Mouse (Mus musculus) intestine, embryonic 15.5 days (tissue): Measurements from ENCODE around the gene 9330161L09Rik. TPM values are rescaled to one million over a fixed set of nuclear protein-coding genes. Genes with fewer than 3 reads are reported as not detected.
A peak's percentile ranks its signal among the peaks of the same experiment; 100 is the strongest.

Experiments used
- ATAC-seq: fragments of 200-750 bp; cut with Nextera tagmentation; 2 replicates; pipeline ENCODE4 v1.8.0; 2017; ENCODE audit warnings: moderate TSS enrichment, moderate library complexity
- H3K27ac ChIP-seq: fragments of 300-500 bp; sonication (generic); 2 replicates; pipeline ENCODE4 v1.5.1; 2015; ENCODE audit warnings: mild to moderate bottlenecking, inconsistent platforms
- H3K27me3 ChIP-seq: fragments of 300-500 bp; sonication (generic); replicated peaks from 2 replicates; pipeline ENCODE4 v1.6.1; 2015; ENCODE audit warnings: inconsistent platforms
- H3K36me3 ChIP-seq: fragments of 300-500 bp; sonication (generic); 2 replicates; pipeline ENCODE4 v1.6.1; 2015; ENCODE audit warnings: inconsistent platforms
- H3K4me1 ChIP-seq: fragments of 300-500 bp; sonication (generic); replicated peaks from 2 replicates; pipeline ENCODE4 v1.6.1; 2015; ENCODE audit warnings: inconsistent platforms
- H3K4me2 ChIP-seq: fragments of 300-500 bp; sonication (generic); replicated peaks from 2 replicates; pipeline ENCODE4 v1.6.1; 2015; ENCODE audit warnings: mild to moderate bottlenecking, inconsistent platforms
- H3K4me3 ChIP-seq: fragments of 300-500 bp; sonication (generic); replicated peaks from 2 replicates; pipeline ENCODE4 v1.5.1; 2015; ENCODE audit warnings: inconsistent platforms
- H3K9ac ChIP-seq: fragments of 300-500 bp; sonication (generic); 2 replicates; pipeline ENCODE4 v1.6.1; 2015; ENCODE audit warnings: inconsistent platforms
- H3K9me3 ChIP-seq: fragments of 300-500 bp; sonication (generic); 2 replicates; pipeline ENCODE4 v1.6.1; 2016; ENCODE audit warnings: inconsistent platforms
- WGBS: fragments of 180-500 bp; shearing (Covaris S2); methylation state at CpG from one replicate; pipeline ENCODE4 v1.1.7; 2015; 5-methylcytosine and 5-hydroxymethylcytosine counted together
- polyA plus RNA-seq: library from polyadenylated mRNA; unstranded; fragments of >200 nt; fragmentation: Nextera tagmentation; extraction: Ambion mirVana; gene quantifications from 2 replicates; pipeline ENCODE4 v1.2.1, GENCODE M21; 2015

The 9330161L09Rik gene
- polyA plus RNA-seq, 1 experiment from 2014 or later: 0.48 TPM

GRCm38 (mm10) chr12:103380226-103380625, 27.4 kb downstream of the 9330161L09Rik start:
- H3K4me2 ChIP-seq: no peak overlapping the region
- no peaks in the 10 kb centered on the region for H3K36me3 ChIP-seq
- no peak for ATAC-seq
- H3K9ac ChIP-seq: no peak overlapping the region
- no peak overlapping the region for H3K27ac ChIP-seq
- no peaks in the 10 kb centered on the region for H3K9me3 ChIP-seq
- H3K4me3 ChIP-seq: no peak overlapping the region
- no peaks in the 10 kb centered on the region for H3K27me3 ChIP-seq
- no peaks in the 10 kb centered on the region for H3K4me1 ChIP-seq
- WGBS: 80% methylated on average over 4 of the region's 4 CpGs

DNA sequence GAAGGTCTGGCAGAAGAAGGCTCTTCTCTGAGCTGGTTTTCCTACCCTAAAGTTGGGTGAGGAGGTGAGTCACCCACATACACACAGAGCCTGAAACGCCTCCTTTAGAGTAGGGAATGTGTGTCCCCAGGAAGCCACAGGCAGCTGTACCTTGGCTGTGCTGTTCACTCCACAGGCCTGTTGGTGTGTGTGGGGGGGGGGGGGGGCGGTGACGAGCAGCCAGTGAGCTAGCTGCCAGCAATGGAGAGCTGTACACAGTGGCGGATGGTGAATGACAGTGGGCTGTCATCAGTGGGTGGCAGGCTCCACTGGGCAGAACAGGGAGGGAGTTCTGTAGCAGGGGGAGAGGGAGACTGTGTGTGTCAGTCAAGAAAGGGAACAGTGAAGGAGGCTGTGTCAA, 30.8 kb downstream of the 9330161L09Rik start:
- no peaks in the 10 kb centered on the region for H3K27me3 ChIP-seq
- no peak overlapping the region for H3K4me2 ChIP-seq
- no peak for ATAC-seq
- no peaks in the 10 kb centered on the region for H3K4me1 ChIP-seq
- H3K36me3 ChIP-seq: no peaks in the 10 kb centered on the region
- no peak overlapping the region for H3K27ac ChIP-seq
- H3K9ac ChIP-seq: no peak overlapping the region
- no peaks in the 10 kb centered on the region for H3K9me3 ChIP-seq
- no peak overlapping the region for H3K4me3 ChIP-seq
- WGBS: 59% methylated on average over 3 of the region's 4 CpGs

DNA sequence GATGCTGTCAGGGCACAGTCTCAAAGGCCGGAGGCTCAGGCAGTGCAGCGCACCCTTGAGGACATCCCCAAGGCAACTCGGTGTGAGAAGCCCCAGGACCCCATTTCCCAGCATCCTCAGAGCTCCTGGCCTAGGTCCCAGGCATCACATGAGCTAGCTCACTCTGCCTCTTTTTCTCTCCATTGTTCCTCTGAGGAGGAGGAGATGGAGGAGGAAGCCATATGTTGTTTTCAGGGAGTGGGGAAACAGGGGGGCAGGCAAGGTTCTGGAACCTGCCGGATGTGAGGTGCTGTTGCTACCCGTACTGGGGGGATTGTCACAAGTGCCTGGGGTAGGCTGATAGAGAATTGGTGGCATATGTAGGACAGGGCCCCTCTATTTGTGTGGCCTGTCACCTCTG, 31.5 kb downstream of the 9330161L09Rik start:
- no peak overlapping the region for H3K27ac ChIP-seq
- WGBS: 65% methylated on average over 5 of the region's 5 CpGs

DNA sequence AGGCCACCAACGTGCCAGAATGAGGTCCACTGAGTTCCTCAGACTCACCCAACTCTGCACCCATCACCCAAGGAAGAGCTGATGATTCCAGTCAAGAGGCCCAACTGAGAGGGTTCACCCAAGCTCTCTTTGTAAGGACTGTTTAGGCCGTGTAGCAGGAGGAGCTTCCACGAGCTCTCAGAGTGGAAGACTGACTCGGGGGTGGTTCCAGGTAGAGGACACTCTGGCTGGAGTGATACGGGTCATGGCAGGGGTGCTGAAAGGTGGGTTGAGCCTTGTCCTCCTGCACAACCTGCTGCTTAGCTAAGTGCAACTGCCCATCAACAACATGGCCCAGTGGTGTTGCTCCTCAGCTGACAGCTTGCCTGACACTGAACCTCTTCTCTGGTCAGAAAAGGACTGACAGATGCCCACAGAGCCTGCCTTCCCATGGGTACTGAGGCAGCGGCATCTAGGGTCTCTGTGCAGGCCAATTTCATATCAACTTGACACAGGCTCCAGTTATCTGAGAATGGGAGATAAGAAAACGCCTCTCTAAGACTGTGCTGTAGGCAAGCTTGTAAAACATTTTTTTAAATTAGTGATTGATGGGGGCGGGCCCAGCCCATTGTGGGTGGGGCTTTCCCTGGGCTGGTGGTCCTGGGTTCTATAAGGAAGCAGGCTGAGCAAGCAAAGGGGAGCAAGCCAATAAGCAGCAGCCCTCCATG, 33.9 kb downstream of the 9330161L09Rik start:
- Histone ChIP-seq H3K27ac (no peak overlapping the region), H3K4me3 (no peak overlapping the region), H3K36me3 (no peaks in the 10 kb centered on the region), H3K9ac (no peak overlapping the region), H3K27me3 (no peaks in the 10 kb centered on the region), H3K9me3 (no peaks in the 10 kb centered on the region), H3K4me1 (no peaks in the 10 kb centered on the region), H3K4me2 (no peak overlapping the region)
- WGBS: 60% methylated on average over 8 of the region's 8 CpGs
- ATAC-seq: no peak

More for the DNA sequence above, 31.5 kb downstream of the 9330161L09Rik start:
- H3K4me3 ChIP-seq: no peak overlapping the region
- no peaks in the 10 kb centered on the region for H3K4me1 ChIP-seq
- no peaks in the 10 kb centered on the region for H3K9me3 ChIP-seq
- no peak overlapping the region for H3K9ac ChIP-seq
- H3K36me3 ChIP-seq: no peaks in the 10 kb centered on the region
- no peak overlapping the region for H3K4me2 ChIP-seq
- H3K27me3 ChIP-seq: no peaks in the 10 kb centered on the region
- ATAC-seq: no peak

- Histone ChIP-seq H3K9me3 (no peaks in the 10 kb centered on the region), H3K27ac (no peak overlapping the region), H3K4me2 (no peak overlapping the region), H3K36me3 (no peaks in the 10 kb centered on the region), H3K4me1 (no peaks in the 10 kb centered on the region), H3K27me3 (no peaks in the 10 kb centered on the region), H3K4me3 (no peak overlapping the region), H3K9ac (no peak overlapping the region)
- WGBS: 26% methylated on average over 6 of the region's 6 CpGs
- ATAC-seq: no peak
Measured at GRCm38 (mm10) chr12:103371711-103372110, 35.9 kb downstream of the 9330161L09Rik start.

DNA sequence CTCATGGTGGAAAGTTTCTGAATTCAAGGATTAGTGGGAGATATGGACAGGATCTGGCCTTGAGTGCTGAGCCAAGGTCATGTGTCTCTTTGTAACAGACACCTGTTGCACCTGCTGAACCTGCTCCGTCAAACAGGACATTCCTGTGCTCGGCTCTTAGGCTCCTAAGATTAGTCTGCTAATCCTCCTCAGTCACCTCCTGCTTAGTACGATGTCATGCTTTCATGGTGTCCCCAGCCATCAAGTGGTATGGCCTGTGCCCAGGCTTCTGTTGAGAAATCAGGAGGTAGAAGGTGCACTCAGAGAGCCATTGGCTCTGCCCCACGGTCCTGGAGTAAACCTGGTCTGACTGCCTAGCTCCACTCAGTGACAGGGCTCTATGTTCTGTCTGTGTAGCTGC, 36.8 kb downstream of the 9330161L09Rik start:
- Histone ChIP-seq H3K36me3 (no peaks in the 10 kb centered on the region), H3K4me2 (no peak overlapping the region), H3K4me1 (no peaks in the 10 kb centered on the region), H3K27me3 (no peaks in the 10 kb centered on the region), H3K9me3 (no peaks in the 10 kb centered on the region), H3K27ac (no peak overlapping the region), H3K9ac (no peak overlapping the region), H3K4me3 (no peak overlapping the region)
- 70% methylated on average over 4 of the region's 4 CpGs for WGBS
- no peak for ATAC-seq

DNA sequence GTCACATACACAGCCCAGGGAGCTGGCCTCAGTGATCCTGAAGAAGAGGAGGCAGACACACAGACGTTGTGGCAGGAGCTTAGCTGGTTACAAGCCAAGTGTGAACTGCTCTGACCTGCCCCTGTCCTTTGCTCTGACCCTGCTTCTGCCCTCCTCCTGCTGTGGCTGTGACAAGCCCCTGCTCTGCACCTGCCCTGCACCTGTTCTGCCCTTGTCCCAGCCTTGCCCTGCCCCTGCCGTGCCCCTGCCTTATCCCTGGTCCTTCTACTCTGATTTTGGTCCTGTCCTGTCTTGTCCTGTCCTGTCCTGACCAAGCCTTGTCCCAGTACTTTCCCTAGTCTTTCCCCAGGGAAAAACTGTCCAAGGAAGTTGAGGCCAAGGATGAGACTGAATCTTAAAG, 38.8 kb downstream of the 9330161L09Rik start:
- Histone ChIP-seq H3K27me3 (no peaks in the 10 kb centered on the region), H3K9me3 (no peaks in the 10 kb centered on the region), H3K9ac (no peak overlapping the region), H3K4me3 (no peak overlapping the region), H3K4me1 (no peaks in the 10 kb centered on the region), H3K27ac (no peak overlapping the region), H3K36me3 (no peaks in the 10 kb centered on the region), H3K4me2 (no peak overlapping the region)
- WGBS: 41% methylated on average over 2 of the region's 2 CpGs
- no peak for ATAC-seq

DNA sequence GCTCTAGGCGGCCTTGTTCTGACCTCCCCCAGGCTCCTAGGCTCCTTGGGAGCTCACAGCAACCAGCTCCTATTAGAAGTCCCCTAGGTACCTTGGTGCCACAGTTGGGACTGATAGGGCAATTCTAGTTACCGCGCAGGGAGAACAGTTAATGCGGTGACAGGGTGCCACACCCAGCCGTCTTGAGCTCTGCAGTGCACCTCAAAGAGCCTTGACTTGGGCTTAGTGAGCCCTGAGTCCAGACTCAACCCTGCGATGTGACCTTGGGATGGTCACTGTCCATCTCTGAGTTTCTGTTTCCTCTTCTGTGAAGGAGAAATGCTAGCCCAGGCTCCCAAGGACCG, 39.3 kb downstream of the 9330161L09Rik start:
- H3K4me1 ChIP-seq: no peaks in the 10 kb centered on the region
- H3K4me2 ChIP-seq: peak overlapping the region; percentile 10; the same call in 1 of the 2 replicates
- 78% methylated on average over 7 of the region's 7 CpGs for WGBS
- H3K27me3 ChIP-seq: no peaks in the 10 kb centered on the region
- no peaks in the 10 kb centered on the region for H3K36me3 ChIP-seq
- H3K4me3 ChIP-seq: no peak overlapping the region
- peak; percentile 44; the same call in 1 of the 2 replicates for ATAC-seq
- H3K27ac ChIP-seq: no peak overlapping the region
- no peaks in the 10 kb centered on the region for H3K9me3 ChIP-seq
- no peak overlapping the region for H3K9ac ChIP-seq

DNA sequence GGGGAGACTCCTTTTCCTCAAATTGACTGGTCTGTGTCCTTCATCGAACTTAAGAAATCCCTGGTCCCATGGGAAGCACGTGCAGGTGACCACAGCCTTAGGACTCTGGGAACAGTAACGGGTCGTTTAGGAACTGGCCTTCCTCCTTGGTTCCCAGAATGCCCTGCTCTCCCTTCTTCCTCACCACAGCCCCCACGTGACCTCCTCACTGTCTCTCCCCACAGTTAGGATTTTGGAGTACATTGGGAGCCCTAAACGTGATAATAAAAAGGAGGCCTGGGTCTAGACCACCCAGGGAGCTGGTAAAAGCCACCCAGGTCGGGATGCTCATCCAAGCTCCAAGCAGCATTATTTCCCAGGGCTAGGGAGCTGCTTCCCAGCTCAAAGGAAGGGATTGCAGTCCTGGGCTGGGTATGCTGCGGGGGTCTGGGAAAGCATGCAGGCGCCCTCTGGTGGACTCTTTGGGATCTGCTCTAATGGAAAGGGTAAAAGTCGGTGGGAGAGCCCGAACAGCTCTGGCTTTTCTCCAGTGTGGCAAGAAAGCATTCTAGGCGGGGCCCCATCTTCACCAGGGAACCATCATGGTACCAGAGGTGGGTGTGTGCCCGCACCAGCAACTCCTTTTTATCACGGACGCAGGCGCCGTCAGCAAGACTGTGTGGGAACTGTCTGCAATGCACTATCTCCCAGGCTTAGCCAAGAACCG, 39.8 kb downstream of the 9330161L09Rik start:
- no peak overlapping the region for H3K9ac ChIP-seq
- no peak overlapping the region for H3K27ac ChIP-seq
- H3K4me3 ChIP-seq: no peak overlapping the region
- peak; percentile 81 for ATAC-seq
- 17% methylated on average over 18 of the region's 18 CpGs for WGBS
- H3K9me3 ChIP-seq: no peaks in the 10 kb centered on the region
- no peaks in the 10 kb centered on the region for H3K27me3 ChIP-seq
- H3K4me2 ChIP-seq: peak overlapping the region; percentile 10; the same call in 1 of the 2 replicates
- H3K4me1 ChIP-seq: no peaks in the 10 kb centered on the region
- no peaks in the 10 kb centered on the region for H3K36me3 ChIP-seq

GRCm38 (mm10) chr12:103367171-103367570, 40.4 kb downstream of the 9330161L09Rik start:
- 76% methylated on average over 2 of the region's 2 CpGs for WGBS

DNA sequence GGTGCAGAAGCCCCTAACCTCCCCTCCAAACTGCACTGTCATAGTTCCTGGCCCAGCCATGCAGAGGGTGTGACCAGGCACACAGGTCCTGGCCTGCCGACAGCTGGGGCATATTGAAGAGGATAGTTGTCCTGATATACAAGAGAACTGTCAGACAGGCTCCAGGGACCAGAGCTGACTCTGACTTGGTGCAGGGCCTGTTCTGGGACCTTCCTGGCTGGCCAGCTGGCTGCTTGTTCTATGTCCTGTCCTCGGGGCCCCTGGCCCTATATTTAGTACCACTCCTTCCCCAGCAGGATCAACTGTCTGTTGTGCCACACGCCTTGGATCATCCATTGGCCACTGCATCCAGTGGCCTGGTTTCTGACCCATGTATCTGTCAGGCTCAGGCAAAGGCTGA, 45.3 kb downstream of the 9330161L09Rik start:
- Histone ChIP-seq H3K4me1 (no peaks in the 10 kb centered on the region), H3K9me3 (no peaks in the 10 kb centered on the region), H3K4me3 (no peak overlapping the region), H3K27ac (no peak overlapping the region), H3K4me2 (no peak overlapping the region), H3K9ac (no peak overlapping the region), H3K36me3 (no peaks in the 10 kb centered on the region), H3K27me3 (no peaks in the 10 kb centered on the region)
- 79% methylated on average over 3 of the region's 3 CpGs for WGBS
- ATAC-seq: no peak

More at GRCm38 (mm10) chr12:103367171-103367570, 40.4 kb downstream of the 9330161L09Rik start:
- Histone ChIP-seq H3K9ac (no peak overlapping the region), H3K4me2 (no peak overlapping the region), H3K36me3 (no peaks in the 10 kb centered on the region), H3K27ac (no peak overlapping the region), H3K9me3 (no peaks in the 10 kb centered on the region), H3K4me1 (no peaks in the 10 kb centered on the region), H3K4me3 (no peak overlapping the region), H3K27me3 (no peaks in the 10 kb centered on the region)
- ATAC-seq: no peak

GRCm38 (mm10) chr12:103361539-103362307, 45.9 kb downstream of the 9330161L09Rik start:
- Histone ChIP-seq H3K4me1 (no peaks in the 10 kb centered on the region), H3K27me3 (no peaks in the 10 kb centered on the region), H3K27ac (no peak overlapping the region), H3K36me3 (no peaks in the 10 kb centered on the region), H3K9me3 (no peaks in the 10 kb centered on the region), H3K4me3 (no peak overlapping the region), H3K9ac (no peak overlapping the region), H3K4me2 (no peak overlapping the region)
- ATAC-seq: no peak
- WGBS: 84% methylated on average over 17 of the region's 17 CpGs
